In genomic region chr8:128654365-128655099, GRCm38 (mm10) we compare ENCODE assay signal across 8 mouse cellular contexts. TPM values are rescaled to one million over a fixed set of nuclear protein-coding genes. Genes with fewer than 3 reads are reported as not detected.
DNase-seq lines count a peak whose midpoint lies in the region; ATAC-seq and TF ChIP-seq lines count a peak whose summit lies in the region.

No protein-coding gene starts in this region.

- DNase-seq in heart, adult 9 months (ENCODE audit: low spot score in 2 of 2), result peak; percentile 84 to 85
- peak; percentile 63 for DNase-seq in kidney, adult 9 months
- DNase-seq in limb, embryonic 14.5 days (ENCODE audit: low spot score), result peak; percentile 78
- peak; percentile 12 to 35 for DNase-seq in spleen, postnatal 14 days (ENCODE audit: low spot score in 2 of 2)

- H3K27me3 ChIP-seq in erythroblast, embryonic 14.5 days (ENCODE audit: control insufficient read depth), result no peaks in the 10 kb centered on the region
- no peaks in the 10 kb centered on the region for H3K27me3 ChIP-seq in embryonic facial prominence, embryonic 12.5 days
- no peaks in the 10 kb centered on the region for H3K27me3 ChIP-seq in limb, embryonic 14.5 days (ENCODE audit: control insufficient read depth, insufficient read depth, low read length)
- no peaks in the 10 kb centered on the region for H3K27me3 ChIP-seq in midbrain, embryonic 15.5 days (replicated peaks)

- under 1% methylated on average over 16 of the region's 16 CpGs for WGBS in embryonic facial prominence, embryonic 12.5 days
- WGBS in limb, embryonic 14.5 days, result 1% methylated on average over 15 of the region's 16 CpGs
- whole genome bisulfite sequencing in midbrain, embryonic 15.5 days, result 1% methylated on average over 16 of the region's 16 CpGs

- H3K36me3 ChIP-seq in erythroblast, embryonic 14.5 days (ENCODE audit: control insufficient read depth), result no peaks in the 10 kb centered on the region
- no peaks in the 10 kb centered on the region for H3K36me3 ChIP-seq in embryonic facial prominence, embryonic 12.5 days
- no peaks in the 10 kb centered on the region for H3K36me3 ChIP-seq in limb, embryonic 14.5 days (ENCODE audit: control insufficient read depth, insufficient read depth, low read length)
- no peaks in the 10 kb centered on the region for H3K36me3 ChIP-seq in midbrain, embryonic 15.5 days (replicated peaks)

- peaks cover 12% of the 10 kb centered on the region for H3K4me1 ChIP-seq in erythroblast, embryonic 14.5 days (ENCODE audit: control insufficient read depth)
- peaks cover 13% of the 10 kb centered on the region; the same call in 1 of the 2 replicates for H3K4me1 ChIP-seq in embryonic facial prominence, embryonic 12.5 days
- H3K4me1 ChIP-seq in limb, embryonic 14.5 days (ENCODE audit: control insufficient read depth, insufficient read depth, low read length), result peaks cover 5% of the 10 kb centered on the region
- peaks cover 9% of the 10 kb centered on the region for H3K4me1 ChIP-seq in midbrain, embryonic 15.5 days

- H3K9ac ChIP-seq in embryonic facial prominence, embryonic 12.5 days, result peak overlapping the region; percentile 36; the same call in 1 of the 2 replicates
- peak overlapping the region; percentile 48 for H3K9ac ChIP-seq in limb, embryonic 14.5 days (ENCODE audit: low read depth, low read length, severe bottlenecking)
- H3K9ac ChIP-seq in midbrain, embryonic 15.5 days, result peak overlapping the region; percentile 23

- no peak for ATAC-seq in erythroblast, adult 5-6 weeks (replicated peaks; ENCODE audit: low FRiP score, poor library complexity, severe bottlenecking)
- ATAC-seq in embryonic facial prominence, embryonic 12.5 days (ENCODE audit: insufficient number of reproducible peaks, insufficient read depth, low FRiP score, low TSS enrichment), result peak; percentile 90
- peak; percentile 92 for ATAC-seq in limb, embryonic 14.5 days (ENCODE audit: low FRiP score, low read depth)
- peak; percentile 90 for ATAC-seq in midbrain, embryonic 15.5 days (replicated peaks)

- H3K4me2 ChIP-seq in embryonic facial prominence, embryonic 12.5 days (replicated peaks), result peak overlapping the region; percentile 56
- H3K4me2 ChIP-seq in limb, embryonic 14.5 days (replicated peaks; ENCODE audit: low read depth, low read length, severe bottlenecking), result peak overlapping the region; percentile 57
- peak overlapping the region; percentile 48 for H3K4me2 ChIP-seq in midbrain, embryonic 15.5 days

- H3K4me3 ChIP-seq in erythroblast, embryonic 14.5 days (replicated peaks), result peak overlapping the region; percentile 45
- peak overlapping the region; percentile 26 for H3K4me3 ChIP-seq in embryonic facial prominence, embryonic 12.5 days
- H3K4me3 ChIP-seq in limb, embryonic 14.5 days (replicated peaks; ENCODE audit: low read length), result peak overlapping the region; percentile 32
- H3K4me3 ChIP-seq in midbrain, embryonic 15.5 days, result peak overlapping the region; percentile 24

- H3K27ac ChIP-seq in embryonic facial prominence, embryonic 12.5 days, result peak overlapping the region; percentile 86
- H3K27ac ChIP-seq in limb, embryonic 14.5 days (replicated peaks; ENCODE audit: low read depth, low read length), result peak overlapping the region; percentile 84
- peak overlapping the region; percentile 59 for H3K27ac ChIP-seq in midbrain, embryonic 15.5 days

- H3K9me3 ChIP-seq in erythroblast, embryonic 14.5 days (ENCODE audit: control insufficient read depth, low read length), result no peaks in the 10 kb centered on the region
- H3K9me3 ChIP-seq in embryonic facial prominence, embryonic 12.5 days, result no peaks in the 10 kb centered on the region
- H3K9me3 ChIP-seq in limb, embryonic 14.5 days (ENCODE audit: control insufficient read depth, low read length), result no peaks in the 10 kb centered on the region
- H3K9me3 ChIP-seq in midbrain, embryonic 15.5 days, result no peaks in the 10 kb centered on the region

- no peak for TF ChIP-seq POLR2A in limb, embryonic 14.5 days (IDR thresholded peaks at IDR 0.05; ENCODE audit: borderline replicate concordance, extremely low read depth, insufficient read depth, insufficient read length)

RNA-seq across cellular contexts. Expression of gene Itgb1, which starts 30.9 kb away (rescaled TPM):
- polyA plus RNA-seq in erythroblast, embryonic 14.5 days (2012), result 0.95 and 1.3 TPM in 2 replicates
- 33.8 and 37.6 TPM in 2 replicates for total RNA-seq in erythroblast, adult 5-6 weeks (2015; ENCODE audit: low replicate concordance)
- 51.9 and 56.3 TPM in 2 replicates for total RNA-seq in erythroblast, adult 5-6 weeks (2017; ENCODE audit: low replicate concordance)
- polyA plus RNA-seq in embryonic facial prominence, embryonic 12.5 days (2016; fragmentation: Nextera tagmentation; extraction: Ambion mirVana), result 226 and 245 TPM in 2 replicates
- polyA plus RNA-seq in limb, embryonic 14.5 days (2012; rRNA removed), result 166 and 189 TPM in 2 replicates
- polyA plus RNA-seq in limb, embryonic 14.5 days (2014; fragmentation: Nextera tagmentation; extraction: Ambion mirVana), result 289 and 290 TPM in 2 replicates
- 75.4 and 78.2 TPM in 2 replicates for polyA plus RNA-seq in midbrain, embryonic 15.5 days (2015; fragmentation: Nextera tagmentation; extraction: Ambion mirVana)

Comparison
In these comparisons a context has a peak if more than half of its experiments do, and no peak if none do; other contexts are left out.
1. DNase-seq: peak in every context shown above with its lines; median percentile 84 in heart, adult 9 months; 78 in limb, embryonic 14.5 days; 63 in kidney, adult 9 months; 24 in spleen, postnatal 14 days.
2. RNA of gene Itgb1, which starts 30.9 kb away (polyA plus RNA-seq): 166 to 290 TPM in limb, embryonic 14.5 days, 226 to 245 TPM in embryonic facial prominence, embryonic 12.5 days and 75.4 to 78.2 TPM in midbrain, embryonic 15.5 days; 0.95 to 1.3 TPM in erythroblast, embryonic 14.5 days; every median in the first group is over 10 times any median in the second.
3. Peak in every context shown above with its lines, with median percentiles within 50 percentile points of each other: H3K4me3 ChIP-seq, H3K27ac ChIP-seq, H3K4me2 ChIP-seq and H3K9ac ChIP-seq.